Mouse (Mus musculus) heart, postnatal 36 days (tissue): ENCODE data around the gene Traf3ip2. TPM values are rescaled to one million over a fixed set of nuclear protein-coding genes. Genes with fewer than 3 reads are reported as not detected.

ENCODE experiments used
- DNase-seq, 2 experiments: peaks; one replicate each; pipeline ENCODE4 v3.0.0; 2021 to 2022
- intact Hi-C: fragments of 180-260 bp; cut with DNase I; formaldehyde crosslinking; loops from one replicate; pipeline ENCODE4 v1.15.1; 2025
- total RNA-seq, 2 experiments: library from RNA; stranded (reverse); gene quantifications; 2 replicates each; pipeline ENCODE4 v1.2.3; 2021

The Traf3ip2 gene
- 1 to 10 TPM; 7.2 to 8.0 TPM for total RNA-seq

DNA sequence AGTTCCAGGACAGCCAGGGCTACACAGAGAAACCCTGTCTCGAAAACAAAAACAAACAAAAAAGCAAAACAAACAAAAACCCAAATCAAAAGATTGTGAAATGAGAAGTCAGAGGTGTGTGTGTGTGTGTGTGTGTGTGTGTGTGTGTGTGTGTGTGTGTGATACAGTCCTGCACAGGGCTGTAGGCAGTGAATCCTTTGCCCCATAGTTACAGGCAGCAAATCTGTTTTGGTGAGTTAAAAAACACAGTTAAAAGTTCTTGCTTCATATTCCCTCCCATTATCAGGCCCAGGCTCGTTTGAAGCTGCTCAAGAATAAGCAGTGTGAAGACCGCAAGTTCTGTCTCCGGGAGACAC, at the start of gene Traf3ip2:
Gene Traf3ip2, plus strand, starts transcription at position 302 of the 356 bp plus-strand sequence.
- intact Hi-C loops: loop anchor here (1.0 to 5.0 kb wide), 3 partner anchors 55 to 119 kb away; no protein-coding TSS in a partner anchor
- DNase-seq: no peak

DNA sequence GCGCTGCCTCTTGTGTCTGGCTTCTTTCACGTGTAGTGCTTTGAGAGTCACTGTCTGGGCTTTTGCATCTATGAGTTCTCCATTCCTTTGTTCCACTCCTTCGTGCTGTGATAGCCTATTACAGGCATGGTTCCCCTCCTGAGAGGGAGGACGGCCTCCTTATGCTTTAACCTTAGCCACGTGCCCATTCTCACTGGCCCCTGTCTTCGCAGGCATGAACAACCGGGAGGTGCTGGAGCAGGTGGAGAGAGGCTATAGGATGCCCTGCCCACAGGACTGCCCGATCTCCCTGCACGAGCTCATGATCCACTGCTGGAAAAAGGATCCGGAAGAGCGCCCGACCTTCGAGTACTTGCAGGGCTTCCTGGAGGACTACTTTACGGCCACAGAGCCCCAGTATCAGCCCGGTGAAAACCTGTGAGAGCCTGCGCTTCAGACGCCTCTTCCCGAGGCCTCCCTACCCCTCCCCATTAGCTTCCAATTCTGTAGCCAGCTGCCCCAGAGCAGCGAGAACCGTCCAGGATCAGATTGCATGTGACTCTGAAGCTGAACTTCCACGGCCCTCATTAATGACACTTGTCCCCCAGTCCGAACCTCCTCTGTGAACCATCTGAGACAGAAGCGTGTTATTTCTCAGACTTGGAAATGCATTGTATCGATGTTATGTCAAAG, 49.0 kb upstream of the Traf3ip2 start:
- intact Hi-C loops: no loop called here
- DNase-seq: no peak

DNA sequence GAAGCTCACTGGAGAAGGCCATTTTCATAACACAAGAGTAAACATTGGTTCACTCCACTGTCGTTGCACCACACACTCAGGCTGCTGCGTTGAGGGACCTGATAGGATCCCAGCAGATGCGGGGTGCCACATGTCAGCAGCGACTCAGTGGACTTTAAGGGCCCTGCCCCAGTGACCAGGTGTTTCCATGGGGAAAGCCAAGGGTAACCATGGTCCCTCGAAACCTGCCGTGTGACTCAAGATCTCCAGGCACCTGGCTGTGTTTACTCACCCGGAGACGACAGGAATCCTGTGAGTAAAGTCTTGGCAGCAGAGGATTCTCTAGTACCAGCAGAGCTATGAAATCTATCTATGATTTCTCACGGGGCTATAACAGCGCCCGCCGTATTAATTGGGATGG, 45.8 kb upstream of the Traf3ip2 start:
- intact Hi-C loops: no loop called here
- DNase-seq: no peak

DNA sequence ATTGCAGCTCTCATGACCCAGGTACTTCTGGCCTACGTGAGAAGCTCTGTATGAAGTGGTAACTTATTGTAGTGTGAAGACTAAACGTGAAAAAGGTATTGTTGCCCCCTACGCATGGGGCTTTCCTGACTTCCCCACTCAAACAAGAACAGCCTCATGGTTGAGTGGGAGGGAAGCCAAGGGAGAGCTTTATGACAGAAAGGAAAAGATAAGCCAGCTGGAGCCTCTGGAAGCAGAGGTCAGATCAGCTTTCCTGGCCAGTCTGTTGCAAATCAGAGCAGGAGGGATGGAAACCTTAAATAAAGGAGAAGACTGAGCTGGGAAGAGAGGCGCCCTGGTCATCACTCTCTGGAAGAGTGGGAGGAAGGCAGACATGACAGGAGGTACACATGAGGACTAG, 43.7 kb upstream of the Traf3ip2 start:
- intact Hi-C loops: no loop called here
- no peak for DNase-seq

DNA sequence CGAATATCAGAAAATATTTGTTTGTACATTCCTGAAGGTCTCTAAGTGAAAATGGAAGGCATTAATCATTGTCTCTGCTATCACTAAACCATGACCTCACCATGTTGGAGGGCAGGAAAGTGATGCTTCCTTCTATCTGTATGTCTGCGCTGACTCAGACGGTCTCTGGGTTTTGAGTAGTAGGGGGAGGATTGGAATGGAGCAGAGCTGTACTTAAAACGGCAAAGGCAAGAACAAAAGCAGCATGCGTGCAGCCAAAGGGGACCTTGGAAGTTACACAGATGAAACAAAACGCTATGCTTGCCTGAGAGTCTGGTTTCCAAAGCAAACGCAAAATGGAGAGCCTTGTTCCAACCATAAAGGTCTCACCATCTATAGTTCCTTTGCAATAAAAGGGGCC, 41.7 kb upstream of the Traf3ip2 start:
- intact Hi-C loops: no loop called here
- no peak for DNase-seq

DNA sequence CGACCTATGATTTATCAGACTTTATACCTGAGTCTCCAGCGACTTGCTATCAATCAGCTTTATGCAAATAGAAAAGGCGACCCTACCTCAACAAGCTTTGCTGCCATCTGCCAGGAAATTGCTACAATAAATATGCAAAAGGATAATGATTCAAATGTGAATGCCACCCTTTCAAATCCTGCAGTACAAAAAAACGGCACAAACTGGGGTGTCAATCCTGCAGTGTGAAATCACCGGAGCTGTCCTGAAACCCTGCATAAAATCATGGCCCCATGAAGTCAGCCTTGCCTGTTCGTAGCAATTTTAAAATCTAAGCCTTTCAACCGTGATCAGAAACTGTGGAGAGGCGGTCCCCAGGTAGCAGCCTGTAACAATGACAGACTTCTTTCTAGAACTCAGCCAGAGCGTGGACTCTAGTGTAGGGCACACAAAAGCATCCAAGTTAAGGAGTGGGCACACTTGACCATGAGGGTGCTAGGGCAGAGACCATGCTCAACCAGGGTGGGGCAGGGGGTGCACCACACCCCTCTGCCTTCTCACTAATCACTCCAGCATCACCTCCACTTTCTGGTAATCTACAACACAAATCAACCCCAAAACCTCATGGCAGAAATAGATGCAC, 40.6 kb upstream of the Traf3ip2 start:
- intact Hi-C loops: no loop called here
- DNase-seq: no peak

DNA sequence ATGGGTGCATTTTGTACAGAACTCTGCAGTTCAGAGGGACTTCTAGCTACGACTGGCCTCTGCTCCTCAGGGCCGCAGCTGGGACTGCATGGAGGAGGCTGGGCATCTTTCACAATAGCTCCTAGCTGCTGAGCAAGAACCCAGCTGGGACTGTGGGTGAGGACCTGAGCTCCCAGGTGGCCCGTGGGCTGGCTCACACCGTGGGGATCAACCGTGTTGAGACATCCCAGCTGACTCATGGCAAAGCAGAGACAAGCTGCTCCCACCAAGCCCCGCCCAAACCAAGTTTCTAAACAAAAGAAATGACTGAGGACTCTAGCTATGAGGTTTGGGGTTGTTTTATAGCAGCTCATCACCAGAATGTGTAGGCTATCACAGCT, 40.1 kb upstream of the Traf3ip2 start:
- intact Hi-C loops: no loop called here
- no peak for DNase-seq

DNA sequence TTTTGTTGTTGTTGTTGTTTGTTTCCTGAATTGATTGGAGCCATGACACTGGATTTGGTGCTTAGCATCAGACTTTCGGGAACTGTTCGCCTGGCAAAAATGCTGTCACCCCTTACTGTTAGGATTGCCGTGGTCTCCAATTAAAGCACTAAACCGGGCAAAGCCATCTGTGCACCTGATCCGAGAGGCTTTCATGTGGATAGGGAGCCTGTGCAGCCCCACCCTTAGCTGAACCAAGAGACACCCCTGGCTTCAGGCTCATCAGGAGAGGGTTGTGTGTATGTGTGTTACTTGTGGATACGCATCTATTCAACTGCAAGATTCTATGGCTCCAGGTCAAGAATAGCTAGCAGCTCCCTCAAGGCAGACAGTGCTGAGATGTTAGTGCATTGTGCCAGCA, 36.3 kb upstream of the Traf3ip2 start:
- no peak for DNase-seq
- intact Hi-C loops: no loop called here

DNA sequence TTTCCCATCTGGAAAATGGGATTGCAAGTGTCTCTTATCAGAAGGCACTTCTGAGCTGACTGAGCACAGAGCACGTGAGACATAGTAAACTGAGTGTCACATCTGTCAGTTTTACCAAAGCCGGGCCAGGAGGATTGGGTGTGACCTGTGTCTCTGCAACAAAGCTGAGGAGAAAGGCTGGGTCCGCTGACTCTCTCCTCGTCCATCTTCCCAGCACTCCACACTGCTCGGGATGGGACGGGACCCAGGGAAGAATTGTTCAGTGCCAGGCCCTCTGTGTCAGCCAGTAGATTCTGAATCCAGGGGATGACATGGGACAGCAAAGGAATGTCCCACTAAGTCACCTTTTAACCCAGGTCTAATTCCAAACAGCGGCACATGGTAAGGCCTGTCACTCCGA, 32.3 kb upstream of the Traf3ip2 start:
- DNase-seq: no peak
- intact Hi-C loops: no loop called here

DNA sequence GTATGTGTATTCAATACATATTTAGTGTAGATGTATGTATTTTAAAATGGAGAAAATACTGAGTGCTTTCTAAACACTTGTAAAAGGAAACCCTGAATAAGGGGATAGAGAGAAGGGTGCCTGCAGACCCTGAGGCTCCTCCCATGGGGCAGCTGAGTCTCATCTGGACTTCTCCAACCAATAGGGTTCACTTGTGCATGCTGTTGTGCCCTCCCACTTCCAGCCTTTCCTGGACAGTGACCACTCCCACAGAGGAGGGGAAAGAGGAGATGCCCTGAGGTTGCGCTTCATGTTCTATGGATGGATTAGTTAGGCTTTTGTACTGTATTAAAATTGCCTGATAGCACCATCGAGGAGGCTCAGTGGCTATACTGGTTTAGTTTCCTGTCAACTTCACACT, 30.3 kb upstream of the Traf3ip2 start:
- intact Hi-C loops: no loop called here
- DNase-seq: no peak

DNA sequence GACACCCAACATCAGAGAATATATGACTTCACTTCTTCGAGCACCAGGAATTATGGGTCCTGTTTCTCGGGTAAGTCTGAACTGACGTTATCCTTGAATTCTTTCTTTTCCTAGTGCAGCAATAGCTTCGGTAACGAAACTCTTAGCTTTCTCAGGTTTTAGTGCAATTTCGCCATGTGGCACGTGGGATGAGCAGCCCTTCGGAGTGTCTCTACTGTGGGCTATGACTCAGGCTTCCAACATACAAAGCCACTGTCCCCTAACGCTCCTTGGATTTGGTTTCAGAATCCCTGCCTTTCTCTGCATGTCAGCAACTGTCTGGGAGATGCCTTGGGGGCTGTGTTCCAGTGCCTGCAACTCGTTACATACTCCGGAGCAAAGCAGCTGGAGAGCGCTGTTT, 29.0 kb upstream of the Traf3ip2 start:
- DNase-seq: no peak
- intact Hi-C loops: no loop called here

DNA sequence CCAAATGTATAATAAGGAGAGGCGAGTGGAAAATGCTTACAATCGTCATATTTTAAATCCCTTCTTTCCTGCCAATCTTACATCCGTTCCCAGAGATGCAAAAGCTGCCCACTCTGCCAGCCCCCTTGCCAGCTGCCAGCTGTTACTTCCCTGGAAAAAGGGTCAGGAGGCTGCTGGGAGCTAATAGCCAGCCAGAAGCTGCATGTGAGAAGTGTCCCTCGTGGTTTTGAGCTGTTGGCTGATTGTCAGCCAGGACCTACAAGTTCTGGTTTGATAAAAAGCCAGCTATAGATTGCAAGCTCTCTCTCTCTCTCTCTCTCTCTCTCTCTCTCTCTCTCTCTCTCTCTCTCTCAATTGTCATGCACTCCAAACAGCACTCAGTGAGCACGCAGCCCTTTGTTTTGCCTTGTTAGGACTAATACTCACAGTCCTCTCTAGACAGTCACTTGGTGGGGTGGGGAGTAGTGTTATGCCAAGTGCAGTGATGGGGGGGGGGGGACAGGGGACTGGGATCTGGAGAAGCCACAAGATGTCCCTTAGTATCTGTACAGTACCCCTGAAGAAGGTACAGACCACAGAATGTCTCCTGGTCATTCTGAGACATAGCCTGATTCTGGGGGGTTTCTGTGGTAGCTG, 25.3 kb upstream of the Traf3ip2 start:
- no peak for DNase-seq
- intact Hi-C loops: no loop called here

DNA sequence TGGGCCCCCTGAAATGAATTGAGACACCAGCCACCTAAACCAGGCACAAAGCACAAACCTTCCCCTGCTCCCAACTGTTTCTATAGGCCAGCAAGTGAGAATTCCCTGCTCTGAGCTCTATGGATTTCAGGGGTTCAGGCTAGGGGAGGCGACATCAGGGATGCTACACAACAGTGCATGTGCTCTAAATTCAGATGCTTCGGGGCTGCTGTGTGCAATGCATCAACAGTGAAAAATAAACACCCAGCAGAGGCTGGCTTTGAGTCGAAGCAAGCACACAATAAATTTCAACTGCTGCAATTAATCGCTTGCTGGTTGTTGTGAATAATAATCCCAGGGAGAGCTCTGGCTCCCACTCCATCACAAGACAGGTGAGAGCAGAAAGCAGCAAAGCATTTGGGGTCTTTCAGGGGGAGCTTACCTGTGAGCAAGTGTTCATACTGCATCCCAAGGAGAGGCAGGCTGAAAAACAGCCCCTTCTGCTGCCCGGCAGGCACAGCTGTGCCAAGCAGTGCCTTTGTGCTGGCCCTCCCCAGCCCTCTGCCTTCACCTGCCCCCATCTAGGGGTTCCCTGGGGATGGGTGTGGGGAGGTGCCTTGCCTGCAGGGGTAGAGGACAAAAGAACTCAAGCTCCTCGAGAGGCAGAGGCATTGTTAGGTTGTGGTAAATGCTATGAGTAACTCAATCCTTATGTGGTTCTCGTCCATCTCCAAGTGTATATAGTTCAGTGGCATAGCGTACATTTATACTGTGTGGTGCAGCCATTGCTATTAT, 24.6 kb upstream of the Traf3ip2 start:
- DNase-seq: no peak
- intact Hi-C loops: no loop called here

DNA sequence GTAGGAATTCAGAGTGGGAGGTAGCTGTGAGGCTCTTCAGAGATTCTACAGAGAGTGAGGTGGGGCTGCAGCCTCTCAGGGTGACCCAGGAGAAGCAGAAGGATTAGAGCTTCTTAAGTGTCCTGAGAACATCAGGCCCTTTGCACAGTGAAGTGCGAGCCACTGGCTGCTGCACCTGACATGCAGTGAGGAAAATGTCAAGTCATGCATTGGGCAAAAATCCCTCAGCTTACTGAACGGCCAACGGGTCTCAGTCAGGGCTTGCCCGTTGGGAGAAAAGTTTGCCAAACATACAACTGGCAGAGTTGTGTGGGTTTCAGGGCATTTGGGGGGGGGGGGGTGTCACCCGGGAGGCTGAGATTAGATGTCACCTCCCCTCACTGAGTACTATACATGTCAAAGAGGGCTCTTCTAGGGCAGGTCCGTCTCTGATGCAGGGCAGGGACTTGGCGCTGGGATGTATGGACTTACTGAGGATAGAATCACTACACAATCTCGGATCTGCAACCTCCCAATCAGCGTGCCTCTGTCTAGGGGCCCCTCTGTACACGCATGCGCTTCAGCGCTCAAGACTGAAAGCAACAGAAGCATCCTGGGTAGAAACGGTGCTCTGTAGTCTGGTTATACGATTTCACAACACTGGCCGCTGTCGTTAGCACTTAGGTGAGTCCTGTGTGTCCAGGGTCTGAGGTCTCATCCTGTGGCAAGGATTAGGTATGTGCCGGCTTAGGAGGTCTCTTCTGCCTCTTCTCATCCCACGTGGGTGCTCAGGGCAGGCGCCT, 22.8 kb upstream of the Traf3ip2 start:
- intact Hi-C loops: no loop called here
- DNase-seq: no peak

DNA sequence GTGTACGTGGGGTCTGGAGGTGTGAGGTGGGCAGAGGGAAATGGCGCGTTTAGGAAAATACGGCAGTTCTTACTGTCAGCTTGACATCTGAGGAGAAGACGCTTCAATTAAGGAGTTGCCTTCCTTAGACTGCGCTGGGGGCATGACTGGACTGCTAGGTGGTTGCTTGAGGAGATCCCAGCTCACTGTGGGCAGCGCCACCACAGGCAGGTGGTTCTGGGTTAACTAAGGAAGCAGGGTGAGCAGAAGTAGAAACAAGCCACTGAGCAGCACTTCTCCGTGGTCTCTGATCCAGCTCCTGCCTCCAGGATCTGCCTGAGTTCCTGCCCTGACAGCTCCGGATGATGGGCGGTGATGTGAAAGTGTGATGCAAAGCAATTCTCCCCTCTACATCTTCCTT, 22.1 kb upstream of the Traf3ip2 start:
- intact Hi-C loops: no loop called here
- no peak for DNase-seq

DNA sequence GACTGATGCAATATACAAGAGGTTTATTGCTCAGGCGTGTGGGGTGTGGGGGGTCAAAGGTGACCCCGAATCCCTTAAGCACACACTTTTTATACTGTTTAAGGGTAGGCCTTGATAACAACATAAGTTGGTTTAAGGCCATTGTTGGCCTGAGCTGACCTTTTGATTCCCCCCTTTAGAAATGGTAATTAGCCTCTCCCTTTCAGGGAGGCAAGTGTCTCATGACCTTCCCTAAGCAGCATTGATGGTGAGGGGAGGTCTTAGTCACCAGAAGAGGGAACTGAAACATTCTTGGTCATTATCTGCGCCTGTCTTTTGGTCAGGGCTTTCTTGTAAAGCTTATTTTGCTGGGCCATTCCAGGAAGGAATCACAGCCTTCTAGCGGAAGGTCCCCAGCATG, 20.2 kb upstream of the Traf3ip2 start:
- intact Hi-C loops: no loop called here
- DNase-seq: no peak

DNA sequence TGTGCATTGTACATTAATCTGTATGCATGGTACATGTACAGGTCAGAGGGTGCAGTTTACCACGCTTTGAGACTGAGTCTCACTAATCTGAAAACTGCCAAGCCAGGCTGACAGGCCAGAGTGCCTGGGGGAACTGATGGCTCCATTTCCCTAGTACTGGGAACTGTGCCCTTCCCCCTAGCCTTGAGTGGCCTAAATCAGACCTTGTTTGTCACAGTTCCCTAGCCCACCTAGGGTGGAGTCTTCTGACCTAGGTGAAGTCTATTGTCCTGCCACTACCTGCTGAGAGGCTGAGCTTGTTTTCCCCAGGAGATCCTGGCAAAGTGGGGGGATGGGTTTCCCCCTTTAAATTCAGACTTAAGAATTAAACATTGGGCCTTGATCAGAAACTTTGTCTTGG, 18.0 kb upstream of the Traf3ip2 start:
- intact Hi-C loops: no loop called here
- DNase-seq: no peak

DNA sequence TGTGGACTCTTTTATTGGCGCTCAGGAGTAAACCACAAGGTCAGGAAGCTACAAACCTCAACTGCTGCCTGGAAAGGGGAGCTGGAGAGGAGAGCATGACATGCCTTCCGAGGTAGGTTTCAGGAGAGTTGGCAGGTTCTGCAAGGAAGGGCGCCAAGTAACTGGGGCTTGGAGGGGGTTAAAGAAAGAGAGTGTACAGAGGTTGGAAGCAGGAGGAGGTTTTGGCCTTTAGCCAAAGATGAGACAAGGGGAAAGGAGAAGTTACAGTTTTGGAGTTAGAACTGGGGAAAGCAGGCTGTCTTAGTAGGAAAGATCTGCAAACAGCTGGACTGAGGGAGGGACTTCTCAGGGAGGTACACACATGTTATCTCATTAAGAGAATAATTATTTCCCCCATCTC, 16.9 kb upstream of the Traf3ip2 start:
- no peak for DNase-seq
- intact Hi-C loops: no loop called here

DNA sequence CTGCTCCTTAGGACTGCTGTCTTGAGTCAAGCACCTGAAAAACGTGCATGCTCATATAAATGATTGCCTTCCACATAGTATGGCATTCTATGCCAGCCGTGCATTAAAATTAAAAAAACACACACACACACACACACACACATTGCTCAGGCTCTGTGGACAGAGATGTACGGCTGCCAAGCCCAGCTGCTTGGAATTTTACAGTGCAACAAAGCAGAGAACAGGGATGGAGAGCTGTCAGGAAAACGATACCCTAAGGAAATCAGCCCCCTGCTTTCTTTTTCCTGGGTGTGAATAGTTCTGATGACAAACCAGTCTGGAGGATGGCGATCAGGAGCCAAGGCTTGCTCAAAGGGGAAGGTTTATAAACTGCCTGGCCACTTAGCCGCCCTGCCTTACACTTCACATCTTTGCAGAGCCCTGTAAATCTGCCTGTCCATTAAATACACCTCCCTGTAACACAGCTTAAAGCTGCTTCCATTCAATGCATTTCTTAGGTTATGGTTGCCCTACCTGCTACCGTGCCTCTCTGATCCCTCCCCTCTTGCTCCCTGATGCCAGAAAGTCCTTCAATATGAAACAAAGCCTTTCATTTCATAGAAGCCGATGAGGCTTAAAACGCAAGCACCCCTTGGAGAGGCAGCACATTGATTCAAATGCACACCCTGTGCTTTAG, 15.5 kb upstream of the Traf3ip2 start:
- DNase-seq: no peak
- intact Hi-C loops: no loop called here

DNA sequence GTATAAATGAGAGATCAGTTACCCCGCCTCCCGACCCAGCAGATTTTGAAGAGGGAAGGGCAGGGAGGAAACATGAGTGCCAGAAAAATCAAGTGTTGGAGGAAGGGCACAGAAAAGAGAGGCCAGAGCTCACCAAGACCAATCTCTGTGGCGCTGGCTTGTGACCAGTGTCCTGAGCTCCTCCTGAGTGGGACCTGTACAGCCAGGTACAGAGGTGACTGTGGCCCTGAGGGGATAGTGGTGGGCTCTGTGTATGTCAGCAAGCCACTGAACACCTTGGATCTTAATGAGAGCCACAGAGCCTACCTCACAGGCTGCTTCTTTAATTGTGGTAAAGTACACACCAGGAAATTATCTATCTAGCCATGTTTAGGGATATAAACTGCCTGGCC, 14.9 kb upstream of the Traf3ip2 start:
- intact Hi-C loops: no loop called here
- DNase-seq: no peak
